Mouse (Mus musculus): ENCODE measurements at regions not wholly inside any gene's neighbourhood (a gene's known extent, or its start where the extent isn't known, plus 50 kb on each side); places are given as distances from the start of the nearest gene placed in this dataset.

- Histone ChIP-seq H3K4me1 (ENCODE audit: control insufficient read depth in 2 of 2, insufficient read depth in 2 of 2, low read length in 2 of 2, poor library complexity in 1 of 2) (no peaks in the 10 kb centered on the region), H3K27ac (ENCODE audit: insufficient read depth, low read depth, low read length, poor library complexity, severe bottlenecking) (no peak overlapping the region), H3K9me3 (ENCODE audit: control insufficient read depth, insufficient read depth, low read depth, low read length) (no peaks in the 10 kb centered on the region), H3K4me3 (ENCODE audit: insufficient read depth in 1 of 2, low read depth in 1 of 2, low read length in 2 of 2, poor library complexity in 1 of 2, severe bottlenecking in 1 of 2) (no peak overlapping the region), H3K36me3 (ENCODE audit: control insufficient read depth, insufficient read depth, low read length, poor library complexity, severe bottlenecking) (no peaks in the 10 kb centered on the region), H3K9ac (ENCODE audit: insufficient read depth, low read depth, low read length, poor library complexity, severe bottlenecking) (no peak overlapping the region)
- TF ChIP-seq MAFK (IDR thresholded peaks at IDR 0.05; ENCODE audit: insufficient read depth, low read depth, low read length) = no peak
- TF ChIP-seq ZNF384 (IDR thresholded peaks at IDR 0.05; ENCODE audit: low read depth, low read length) = no peak
- TF ChIP-seq CHD2 (IDR thresholded peaks at IDR 0.05; ENCODE audit: low read depth, low read length) = no peak
- no peak for TF ChIP-seq ZC3H11A (IDR thresholded peaks at IDR 0.05; ENCODE audit: borderline replicate concordance, low read depth, low read length)
- TF ChIP-seq HCFC1 (IDR thresholded peaks at IDR 0.05; ENCODE audit: borderline replicate concordance, insufficient read depth, low read length) = no peak
- peak; percentile 11 for DNase-seq (ENCODE audit: low read depth, low spot score)
- in situ Hi-C loops (cut with MboI; ENCODE audit: low sequenced_read_pairs in 2 of 2, unreplicated experiment in 2 of 2) = no loop called here
Observed at GRCm38 (mm10) chr6:75602536-75603279, 894.9 kb downstream of the Gm9008 start.

DNA sequence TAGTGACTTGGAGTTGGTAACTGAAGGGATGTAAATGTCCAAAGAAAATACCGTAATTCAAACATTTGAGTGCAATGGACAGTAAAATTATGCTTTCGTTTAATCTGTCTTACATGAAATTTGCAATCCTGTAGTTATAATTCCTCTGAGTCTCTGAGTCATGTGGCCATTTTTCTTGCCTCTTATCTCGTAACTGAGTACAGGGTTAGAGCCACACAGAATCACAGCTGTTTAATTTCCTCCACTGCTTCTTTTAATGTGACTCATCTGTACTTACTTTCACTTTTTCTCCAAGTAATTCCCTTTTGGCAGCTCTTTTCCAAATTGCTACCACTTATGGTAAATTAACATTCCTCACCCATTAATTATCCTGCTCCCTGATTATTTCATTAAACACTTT lies 939.2 kb downstream of the Gm9008 start:
- Histone ChIP-seq H3K36me3 (ENCODE audit: control insufficient read depth, insufficient read depth, low read length, poor library complexity, severe bottlenecking) (no peaks in the 10 kb centered on the region), H3K27ac (ENCODE audit: insufficient read depth, low read depth, low read length, poor library complexity, severe bottlenecking) (no peak overlapping the region), H3K4me3 (ENCODE audit: insufficient read depth in 1 of 2, low read depth in 1 of 2, low read length in 2 of 2, poor library complexity in 1 of 2, severe bottlenecking in 1 of 2) (no peak overlapping the region), H3K4me1 (ENCODE audit: control insufficient read depth in 2 of 2, insufficient read depth in 2 of 2, low read length in 2 of 2, poor library complexity in 1 of 2) (no peaks in the 10 kb centered on the region), H3K9me3 (ENCODE audit: control insufficient read depth, insufficient read depth, low read depth, low read length) (no peaks in the 10 kb centered on the region), H3K9ac (ENCODE audit: insufficient read depth, low read depth, low read length, poor library complexity, severe bottlenecking) (no peak overlapping the region)
- no peak for DNase-seq (ENCODE audit: low read depth, low spot score)
- in situ Hi-C loops (cut with MboI; ENCODE audit: low sequenced_read_pairs in 2 of 2, unreplicated experiment in 2 of 2) = no loop called here
- TF ChIP-seq MAFK (IDR thresholded peaks at IDR 0.05; ENCODE audit: insufficient read depth, low read depth, low read length) (no peak), HCFC1 (IDR thresholded peaks at IDR 0.05; ENCODE audit: borderline replicate concordance, insufficient read depth, low read length) (no peak)

DNA sequence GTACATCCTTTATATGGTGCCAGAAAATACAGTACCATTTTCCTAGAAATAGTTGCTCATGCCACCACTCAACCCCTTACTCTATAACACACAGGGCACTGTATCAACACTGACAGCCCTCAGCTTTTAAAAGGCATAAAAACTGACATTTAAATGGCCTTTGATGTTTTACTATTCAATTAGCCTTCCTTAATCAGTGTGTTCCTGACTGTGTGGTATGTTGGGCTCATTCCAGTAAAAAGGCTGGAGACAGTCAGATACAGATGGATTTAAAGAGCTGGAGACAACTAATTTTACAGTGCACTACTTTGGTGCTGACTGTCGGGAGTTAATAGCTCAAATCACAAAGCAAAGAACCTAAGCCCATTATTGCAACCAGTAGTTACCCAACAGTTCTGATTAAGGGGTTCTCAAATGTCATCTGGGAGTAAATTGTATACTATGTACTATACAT lies 955.3 kb downstream of the Gm9008 start:
- no peaks in the 10 kb centered on the region for H3K9me3 ChIP-seq (ENCODE audit: control insufficient read depth, insufficient read depth, low read depth, low read length)

GRCm38 (mm10) chr6:75539703-75540102 lies 957.9 kb downstream of the Gm9008 start:
- H3K4me3 ChIP-seq (ENCODE audit: insufficient read depth in 1 of 2, low read depth in 1 of 2, low read length in 2 of 2, poor library complexity in 1 of 2, severe bottlenecking in 1 of 2) = no peak overlapping the region
- in situ Hi-C loops (cut with MboI; ENCODE audit: low sequenced_read_pairs in 2 of 2, unreplicated experiment in 2 of 2) = no loop called here
- TF ChIP-seq ZNF384 (IDR thresholded peaks at IDR 0.05; ENCODE audit: low read depth, low read length) (no peak), HCFC1 (IDR thresholded peaks at IDR 0.05; ENCODE audit: borderline replicate concordance, insufficient read depth, low read length) (no peak), ZC3H11A (IDR thresholded peaks at IDR 0.05; ENCODE audit: borderline replicate concordance, low read depth, low read length) (no peak), CHD2 (IDR thresholded peaks at IDR 0.05; ENCODE audit: low read depth, low read length) (no peak), MAFK (IDR thresholded peaks at IDR 0.05; ENCODE audit: insufficient read depth, low read depth, low read length) (no peak)
- no peaks in the 10 kb centered on the region for H3K36me3 ChIP-seq (ENCODE audit: control insufficient read depth, insufficient read depth, low read length, poor library complexity, severe bottlenecking)
- H3K9ac ChIP-seq (ENCODE audit: insufficient read depth, low read depth, low read length, poor library complexity, severe bottlenecking) = no peak overlapping the region
- no peaks in the 10 kb centered on the region for H3K9me3 ChIP-seq (ENCODE audit: control insufficient read depth, insufficient read depth, low read depth, low read length)
- no peak for DNase-seq (ENCODE audit: low read depth, low spot score)
- no peak overlapping the region for H3K27ac ChIP-seq (ENCODE audit: insufficient read depth, low read depth, low read length, poor library complexity, severe bottlenecking)
- H3K4me1 ChIP-seq (ENCODE audit: control insufficient read depth in 2 of 2, insufficient read depth in 2 of 2, low read length in 2 of 2, poor library complexity in 1 of 2) = no peaks in the 10 kb centered on the region

More for the DNA sequence above, 955.3 kb downstream of the Gm9008 start:
- H3K9ac ChIP-seq (ENCODE audit: insufficient read depth, low read depth, low read length, poor library complexity, severe bottlenecking) = no peak overlapping the region
- in situ Hi-C loops (cut with MboI; ENCODE audit: low sequenced_read_pairs in 2 of 2, unreplicated experiment in 2 of 2) = no loop called here
- H3K4me3 ChIP-seq (ENCODE audit: insufficient read depth in 1 of 2, low read depth in 1 of 2, low read length in 2 of 2, poor library complexity in 1 of 2, severe bottlenecking in 1 of 2) = no peak overlapping the region
- H3K4me1 ChIP-seq (ENCODE audit: control insufficient read depth in 2 of 2, insufficient read depth in 2 of 2, low read length in 2 of 2, poor library complexity in 1 of 2) = no peaks in the 10 kb centered on the region
- no peak overlapping the region for H3K27ac ChIP-seq (ENCODE audit: insufficient read depth, low read depth, low read length, poor library complexity, severe bottlenecking)
- TF ChIP-seq ZC3H11A (IDR thresholded peaks at IDR 0.05; ENCODE audit: borderline replicate concordance, low read depth, low read length) (no peak), HCFC1 (IDR thresholded peaks at IDR 0.05; ENCODE audit: borderline replicate concordance, insufficient read depth, low read length) (no peak), ZNF384 (IDR thresholded peaks at IDR 0.05; ENCODE audit: low read depth, low read length) (no peak), MAFK (IDR thresholded peaks at IDR 0.05; ENCODE audit: insufficient read depth, low read depth, low read length) (no peak), CHD2 (IDR thresholded peaks at IDR 0.05; ENCODE audit: low read depth, low read length) (no peak)
- DNase-seq (ENCODE audit: low read depth, low spot score) = no peak
- no peaks in the 10 kb centered on the region for H3K36me3 ChIP-seq (ENCODE audit: control insufficient read depth, insufficient read depth, low read length, poor library complexity, severe bottlenecking)
